Mouse (Mus musculus) thymus, adult 2 months (tissue): ENCODE data around the gene Creb1. TPM values are rescaled to one million over a fixed set of nuclear protein-coding genes. Genes with fewer than 3 reads are reported as not detected.

ENCODE experiments used
- DNase-seq: peaks from one replicate; pipeline ENCODE4 v3.0.0; 2021
- H3K27ac ChIP-seq: fragments of 200-500 bp; 2 replicates; pipeline ENCODE4 v1.5.1; 2012; ENCODE audit warnings: low read length, control low read depth; ENCODE audit not compliant: control insufficient read depth, insufficient read depth
- H3K27me3 ChIP-seq: fragments of 200-500 bp; 2 replicates; pipeline ENCODE4 v1.6.1; 2012; ENCODE audit warnings: mild to moderate bottlenecking, low read length, moderate library complexity, mixed read lengths; ENCODE audit not compliant: control insufficient read depth, insufficient read depth
- H3K36me3 ChIP-seq: fragments of 200-500 bp; 2 replicates; pipeline ENCODE4 v1.6.1; 2012; ENCODE audit warnings: mild to moderate bottlenecking, low read length, moderate library complexity; ENCODE audit not compliant: control insufficient read depth, insufficient read depth
- H3K4me1 ChIP-seq: fragments of 200-500 bp; replicated peaks from 2 replicates; pipeline ENCODE4 v1.6.1; 2012; ENCODE audit warnings: low read length; ENCODE audit not compliant: control insufficient read depth, insufficient read depth
- H3K4me3 ChIP-seq: fragments of 200-500 bp; 2 replicates; pipeline ENCODE4 v1.5.1; 2012; ENCODE audit warnings: mild to moderate bottlenecking, low read length, control low read depth, moderate library complexity; ENCODE audit not compliant: control insufficient read depth, insufficient read depth
- CTCF ChIP-seq: fragments of 200-500 bp; IDR thresholded peaks from 2 replicates; pipeline ENCODE4 v1.5.1; 2012; ENCODE audit warnings: mild to moderate bottlenecking, control low read depth, low read length, moderate library complexity, borderline replicate concordance; ENCODE audit not compliant: control insufficient read depth, poor library complexity, insufficient read depth; ENCODE audit errors: extremely low read depth
- POLR2A ChIP-seq: fragments of 200-500 bp; IDR thresholded peaks from 2 replicates; pipeline ENCODE4 v1.6.1; 2012; ENCODE audit warnings: mild to moderate bottlenecking, low read length, control low read depth, moderate library complexity; ENCODE audit not compliant: control insufficient read depth, poor library complexity, insufficient read depth; ENCODE audit errors: extremely low read depth
- WGBS: fragments of 180-500 bp; shearing (Covaris S2); methylation state at CpG from one replicate; pipeline ENCODE4 v1.1.7; 2018; 5-methylcytosine and 5-hydroxymethylcytosine counted together
- polyA plus RNA-seq: library from polyadenylated mRNA; depleted of rRNA; stranded (reverse); fragments of >200 nt; gene quantifications from 2 replicates; pipeline ENCODE4 v1.2.3, GENCODE M21; 2012

Creb1 gene
- polyA plus RNA-seq, 1 experiment, result 74.5 TPM

DNA sequence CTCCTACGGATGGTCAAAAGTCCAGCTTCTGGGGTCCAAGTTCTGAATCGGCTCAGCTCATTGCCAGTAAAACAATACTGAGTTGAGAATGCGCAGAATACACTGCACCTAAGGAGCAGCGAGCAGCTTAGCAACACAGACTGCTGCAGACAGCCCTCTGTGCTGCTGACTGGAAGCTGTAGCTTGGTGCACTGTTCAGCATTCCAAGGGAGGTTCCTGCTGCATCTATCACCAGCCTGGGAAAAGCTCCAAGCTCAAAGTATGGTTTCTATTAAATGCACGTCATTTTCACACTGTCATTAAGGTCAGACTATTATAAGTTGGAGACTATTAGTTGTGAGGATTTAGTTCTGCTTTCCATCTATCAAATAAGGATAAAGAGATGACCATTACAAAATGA is 88.7 kb downstream of the Creb1 start:
- no peaks in the 10 kb centered on the region for H3K36me3 ChIP-seq
- H3K4me3 ChIP-seq, result no peak overlapping the region
- H3K27me3 ChIP-seq, result no peaks in the 10 kb centered on the region
- WGBS, result 93% methylated on average over 5 of the region's 5 CpGs
- DNase-seq, result no peak
- H3K27ac ChIP-seq, result no peak overlapping the region
- TF ChIP-seq POLR2A (no peak), CTCF (no peak)
- no peaks in the 10 kb centered on the region for H3K4me1 ChIP-seq

DNA sequence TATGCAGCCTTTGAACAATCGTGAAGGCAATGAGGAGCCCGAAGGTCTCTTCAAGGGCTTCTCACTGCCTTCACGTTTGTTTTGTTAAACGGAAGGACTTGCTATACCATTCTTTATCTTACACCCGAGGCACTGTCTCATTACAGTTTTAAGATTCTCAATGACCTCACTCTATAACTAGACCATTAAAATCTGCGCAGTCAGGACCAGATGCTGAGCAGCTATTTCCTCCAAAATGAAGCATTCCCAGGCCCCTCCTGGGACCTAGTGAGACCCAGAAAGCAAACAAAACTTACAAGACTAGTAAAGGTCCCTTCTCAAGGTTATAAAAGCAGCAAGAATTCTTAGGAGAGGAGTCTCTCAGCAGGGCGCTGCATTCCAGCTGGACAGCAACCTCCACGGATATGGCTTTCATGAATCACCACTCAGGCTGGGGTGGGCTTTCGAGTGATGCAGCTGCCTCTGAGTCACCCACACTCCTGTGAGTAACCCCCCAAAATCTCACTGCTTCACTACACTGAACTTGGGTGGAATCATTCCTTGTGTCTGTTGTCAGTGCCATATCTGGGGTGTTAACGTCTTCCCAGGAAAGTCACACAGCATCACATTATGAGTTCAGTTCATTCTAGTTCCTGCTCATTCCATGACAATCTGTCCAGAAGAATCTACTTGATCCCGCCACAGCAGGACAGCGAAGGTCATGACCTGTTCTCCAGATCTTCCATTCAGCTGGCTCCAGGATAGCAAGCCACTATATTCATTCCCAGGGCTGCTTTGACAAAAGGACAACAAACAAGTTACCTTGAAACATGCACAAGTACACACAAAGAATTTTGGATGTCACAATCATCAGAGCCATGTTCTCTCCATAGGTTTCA is 91.4 kb downstream of the Creb1 start:
- H3K27ac ChIP-seq, result no peak overlapping the region
- no peak overlapping the region for H3K4me3 ChIP-seq
- H3K36me3 ChIP-seq, result no peaks in the 10 kb centered on the region
- no peaks in the 10 kb centered on the region for H3K4me1 ChIP-seq
- TF ChIP-seq CTCF (no peak), POLR2A (no peak)
- no peak for DNase-seq
- 91% methylated on average over 12 of the region's 12 CpGs for WGBS
- H3K27me3 ChIP-seq, result no peaks in the 10 kb centered on the region

DNA sequence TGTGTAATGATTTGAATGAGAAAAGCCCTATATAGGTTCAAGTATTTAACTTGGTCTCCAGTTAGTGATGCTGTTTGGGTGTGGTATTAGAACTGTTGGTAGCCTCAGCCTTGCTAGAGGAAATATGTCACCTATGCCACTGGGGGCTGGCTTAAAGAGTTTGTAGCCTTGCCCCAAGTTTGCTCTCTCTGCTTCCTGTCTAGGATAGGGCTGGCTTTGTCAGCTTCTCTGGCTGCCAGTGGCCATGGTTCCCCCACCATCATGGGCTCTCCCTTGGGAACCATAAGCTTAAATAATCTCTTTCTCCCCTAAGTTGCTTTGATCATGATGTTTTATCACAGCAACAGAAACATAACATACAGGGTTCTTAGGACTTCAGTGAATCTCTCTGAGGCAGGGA is 92.8 kb downstream of the Creb1 start:
- DNase-seq, result no peak
- Histone ChIP-seq H3K27ac (no peak overlapping the region), H3K36me3 (no peaks in the 10 kb centered on the region), H3K4me3 (no peak overlapping the region), H3K4me1 (no peaks in the 10 kb centered on the region), H3K27me3 (no peaks in the 10 kb centered on the region)
- TF ChIP-seq CTCF (no peak), POLR2A (no peak)

DNA sequence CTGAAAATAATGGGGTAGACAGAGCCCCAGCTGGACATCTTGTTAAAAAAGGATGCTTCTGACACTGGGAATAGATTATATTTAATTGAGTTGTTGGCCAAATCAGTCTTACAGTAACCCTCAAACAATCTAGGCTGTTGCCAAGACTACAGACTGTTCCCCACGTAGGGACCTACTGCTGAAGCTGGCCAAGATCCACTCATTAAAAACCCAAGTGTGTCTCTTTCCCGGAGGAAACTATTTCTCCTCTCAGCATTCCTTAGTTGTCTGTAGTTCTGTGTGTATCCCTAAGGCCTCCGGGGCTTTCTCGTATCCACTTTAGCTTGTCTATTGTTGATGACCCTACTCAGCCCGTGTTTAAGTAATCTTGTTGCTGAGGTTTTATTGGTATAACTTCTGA is 99.1 kb downstream of the Creb1 start:
- no peaks in the 10 kb centered on the region for H3K4me1 ChIP-seq
- H3K27me3 ChIP-seq, result no peaks in the 10 kb centered on the region
- no peak overlapping the region for H3K27ac ChIP-seq
- no peak overlapping the region for H3K4me3 ChIP-seq
- TF ChIP-seq CTCF, result no peak
- no peak for TF ChIP-seq POLR2A
- no peaks in the 10 kb centered on the region for H3K36me3 ChIP-seq
- 95% methylated on average over 5 of the region's 5 CpGs for WGBS
- DNase-seq, result no peak

DNA sequence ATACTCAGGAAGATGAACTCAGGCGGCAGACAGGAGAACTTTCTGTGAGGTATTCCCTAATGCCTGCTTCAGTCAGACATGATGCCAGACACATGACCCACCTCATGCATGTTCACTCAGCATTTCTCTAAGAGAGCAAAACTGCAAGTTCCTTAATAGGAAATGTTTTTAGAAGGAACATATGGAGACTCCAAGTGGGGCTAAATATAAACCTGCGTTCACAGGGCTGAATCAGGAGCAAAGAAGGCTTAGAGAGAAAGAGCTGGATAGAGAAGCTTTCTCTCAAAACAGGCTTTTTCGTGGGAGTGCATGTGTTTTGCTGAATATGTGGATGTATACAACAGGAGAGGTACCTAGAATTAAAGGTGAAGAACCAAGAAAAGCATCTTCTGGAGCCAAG is 100.8 kb downstream of the Creb1 start:
- Histone ChIP-seq H3K27me3 (no peaks in the 10 kb centered on the region), H3K36me3 (no peaks in the 10 kb centered on the region), H3K4me3 (no peak overlapping the region), H3K27ac (no peak overlapping the region), H3K4me1 (no peaks in the 10 kb centered on the region)
- no peak for DNase-seq
- TF ChIP-seq CTCF (no peak), POLR2A (no peak)
- 91% methylated on average over 3 of the region's 3 CpGs for WGBS

DNA sequence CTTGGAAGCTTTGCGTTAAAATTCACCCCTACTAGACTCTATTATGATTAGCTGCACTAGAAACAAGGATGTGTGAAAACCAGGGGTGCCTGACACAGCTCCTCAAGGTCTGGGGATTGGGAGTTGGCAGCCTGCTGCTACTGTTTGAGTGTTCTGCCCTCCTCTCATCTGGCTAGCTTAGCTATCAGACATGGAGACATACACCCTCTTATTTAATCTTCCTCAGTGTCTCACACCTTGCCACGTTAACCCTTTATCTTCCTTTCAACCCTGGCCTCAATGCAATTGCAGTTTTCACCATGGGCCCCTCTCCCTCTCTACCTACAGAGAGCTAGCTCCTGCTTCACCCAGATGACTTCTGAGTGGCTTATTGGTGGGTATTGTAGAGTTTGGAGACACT is 103.2 kb downstream of the Creb1 start:
- Histone ChIP-seq H3K36me3 (no peaks in the 10 kb centered on the region), H3K27ac (no peak overlapping the region), H3K27me3 (no peaks in the 10 kb centered on the region), H3K4me1 (no peaks in the 10 kb centered on the region), H3K4me3 (no peak overlapping the region)
- no peak for TF ChIP-seq POLR2A
- TF ChIP-seq CTCF, result no peak
- DNase-seq, result no peak
- 81% methylated on average over 2 of the region's 2 CpGs for WGBS
